Mouse (Mus musculus) skeletal muscle tissue, adult 2 months (tissue): Measurements from ENCODE around the gene Naa50.

Experiments used
- DNase-seq: peaks from one replicate; pipeline ENCODE4 v3.0.0-alpha.2; 2012; ENCODE audit warnings: low read depth, low spot score

Gene Naa50

DNA sequence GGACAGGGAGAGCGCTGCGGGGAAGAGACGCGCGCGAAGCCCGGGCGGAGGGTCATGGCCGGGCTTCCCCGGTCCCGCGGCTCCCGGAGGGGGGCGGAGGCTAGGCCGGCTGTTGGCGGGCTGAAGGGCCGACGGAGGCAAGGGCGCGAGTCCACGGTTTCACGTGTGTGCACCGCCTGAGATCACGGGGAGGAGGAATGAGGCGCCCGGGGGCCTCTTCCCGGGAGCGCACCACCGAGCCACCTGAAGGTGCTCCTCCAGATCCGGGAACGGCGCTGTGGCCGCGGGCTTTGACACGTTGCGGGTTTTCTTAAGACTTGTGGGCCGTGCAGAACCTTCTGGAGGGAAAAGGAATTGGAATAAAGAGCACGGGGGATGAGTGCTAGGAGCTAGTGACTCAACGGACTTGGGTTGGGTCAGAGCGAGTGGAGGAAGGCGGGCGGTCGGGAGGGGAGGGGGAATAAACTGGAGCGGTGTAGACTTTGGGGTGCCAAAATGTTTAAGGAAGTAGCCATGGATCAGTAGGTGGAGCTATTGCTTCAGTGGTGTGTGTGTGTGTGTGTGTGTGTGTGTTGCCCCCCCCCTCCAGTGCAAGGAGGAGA lies 657 bp downstream of the Naa50 start:
- peak; percentile 91 for DNase-seq

DNA sequence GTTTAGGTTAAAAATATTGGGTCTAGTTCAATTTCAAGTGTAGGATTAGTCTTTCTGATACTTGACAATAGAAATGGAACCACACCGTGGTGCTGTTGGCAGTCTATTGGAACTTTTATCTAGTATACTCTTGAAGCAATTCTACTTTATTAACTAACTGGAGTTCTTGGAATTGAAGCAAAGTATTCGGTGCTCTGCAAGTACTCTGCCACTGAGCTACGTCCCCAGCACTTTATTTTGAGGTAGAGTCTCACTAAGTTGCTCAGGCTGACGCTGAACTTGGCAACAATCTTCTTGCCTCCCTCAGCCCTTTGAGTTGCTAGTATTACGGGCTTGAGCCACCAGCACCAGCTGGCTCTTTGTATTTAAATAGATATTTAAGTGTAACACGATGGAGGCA lies 1.9 kb downstream of the Naa50 start:
- DNase-seq: peak; percentile 73

DNA sequence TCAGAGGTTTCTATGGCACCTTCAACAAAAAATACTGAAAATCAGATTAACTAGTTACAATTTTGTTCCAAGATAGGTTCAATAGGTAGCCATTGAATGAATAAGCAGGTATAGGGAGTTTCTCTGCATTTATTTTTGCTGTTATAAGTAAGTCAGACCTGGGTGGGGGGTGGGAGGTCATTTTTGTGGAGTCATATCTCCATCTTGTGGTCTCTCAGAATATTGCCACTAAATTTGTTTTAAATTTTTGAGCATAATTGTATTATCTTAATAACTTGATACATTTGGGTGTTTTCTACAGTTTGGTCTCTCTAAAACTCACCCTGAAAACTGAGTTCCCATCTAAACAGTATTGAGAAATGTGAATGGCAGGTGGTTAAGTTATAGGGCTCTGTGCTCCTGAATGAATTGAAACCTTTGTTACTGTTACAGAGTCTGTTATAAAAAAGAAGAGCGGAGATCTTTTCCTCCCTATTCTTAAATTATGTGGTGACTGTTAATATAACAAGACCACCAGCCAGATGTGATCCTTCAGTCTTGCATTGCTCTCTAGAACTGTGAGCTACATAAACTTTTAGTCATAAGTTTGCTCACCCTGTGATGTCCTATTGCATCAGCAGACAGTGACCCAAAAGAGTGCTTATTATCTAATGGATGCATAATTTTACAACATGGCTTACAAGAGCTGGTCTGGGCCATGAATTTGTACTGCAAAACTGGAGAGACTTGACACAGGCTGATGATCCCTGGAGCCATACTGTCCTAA lies 9.6 kb downstream of the Naa50 start:
- DNase-seq: no peak

DNA sequence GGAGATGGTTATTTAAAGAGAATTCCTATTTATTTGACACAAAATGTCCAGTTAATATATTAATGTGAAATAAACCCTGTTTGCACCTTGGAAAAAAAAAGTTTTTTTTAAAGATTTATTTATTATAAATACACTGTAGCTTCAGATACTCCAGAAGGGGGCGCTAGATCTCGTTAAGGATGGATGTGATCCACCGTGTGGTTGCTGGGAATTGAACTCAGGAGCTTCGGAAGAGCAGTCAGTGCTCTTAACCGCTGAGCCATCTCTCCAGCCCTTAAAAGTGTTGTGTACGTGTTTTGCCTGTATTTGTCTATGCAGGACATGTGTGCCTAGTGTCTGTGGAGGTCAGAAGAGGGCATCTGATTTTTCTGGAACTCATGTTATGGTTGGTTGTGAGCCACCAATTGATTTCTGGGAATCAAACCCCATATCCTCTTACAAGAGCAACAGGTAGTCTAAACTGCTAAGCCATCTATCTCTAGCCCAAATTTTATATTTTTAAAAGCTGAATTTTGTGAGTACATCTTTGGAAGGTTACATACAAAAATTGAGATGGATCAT lies 14.9 kb downstream of the Naa50 start:
- DNase-seq: no peak

DNA sequence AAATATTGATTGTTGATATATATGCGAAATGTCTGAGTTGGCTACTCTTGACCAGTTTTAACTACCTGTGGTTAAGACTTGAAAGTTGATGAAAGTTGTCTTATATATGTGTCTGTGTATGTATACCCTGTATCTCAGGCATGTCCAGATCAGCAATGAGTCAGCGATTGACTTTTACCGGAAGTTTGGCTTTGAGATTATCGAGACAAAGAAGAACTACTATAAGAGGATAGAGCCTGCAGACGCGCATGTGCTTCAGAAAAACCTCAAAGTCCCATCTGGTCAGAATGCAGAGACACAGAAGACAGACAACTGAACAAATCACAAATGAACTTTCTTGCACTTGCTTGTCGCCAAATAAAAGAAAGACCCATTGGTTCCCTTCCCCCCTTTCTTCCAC lies 19.7 kb downstream of the Naa50 start:
- no peak for DNase-seq

DNA sequence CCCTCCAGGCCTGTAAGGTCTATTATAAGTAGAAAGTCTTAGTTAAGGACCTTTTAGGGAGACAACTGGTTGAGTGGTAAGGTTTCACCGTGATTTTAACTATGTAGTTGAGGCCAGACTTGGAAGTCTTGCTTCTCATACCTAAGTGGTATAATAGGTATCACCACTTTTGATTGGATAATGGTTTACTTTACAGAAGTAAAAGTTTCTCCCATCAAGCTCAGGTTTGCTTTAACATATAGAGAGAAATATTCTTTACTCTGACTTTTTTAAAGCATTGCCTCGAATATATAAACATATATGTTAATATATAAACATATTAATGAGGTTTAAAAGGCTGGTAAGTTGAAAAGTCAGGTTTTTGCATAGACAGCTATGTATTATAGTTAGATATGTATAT lies 24.2 kb downstream of the Naa50 start:
- DNase-seq: no peak

DNA sequence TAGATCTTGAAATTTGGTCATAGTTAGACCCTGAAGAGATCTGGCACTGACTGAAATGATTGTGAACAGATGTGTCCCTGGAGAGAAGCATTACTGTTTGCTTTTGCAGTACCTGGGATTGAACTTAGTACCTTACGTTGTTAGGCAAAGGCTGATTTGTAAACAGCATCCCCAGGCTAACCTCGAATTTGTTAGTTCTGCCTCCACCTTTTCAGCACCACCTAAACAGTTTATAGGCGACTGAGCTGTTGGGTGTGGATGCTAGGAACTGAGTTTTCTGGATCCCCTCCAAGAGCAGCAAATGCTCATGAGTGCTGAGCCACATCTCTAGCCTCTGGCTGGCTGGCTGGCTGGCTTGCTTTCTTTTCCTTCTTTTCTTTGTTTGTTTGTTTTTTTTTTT lies 25.6 kb downstream of the Naa50 start:
- no peak for DNase-seq

DNA sequence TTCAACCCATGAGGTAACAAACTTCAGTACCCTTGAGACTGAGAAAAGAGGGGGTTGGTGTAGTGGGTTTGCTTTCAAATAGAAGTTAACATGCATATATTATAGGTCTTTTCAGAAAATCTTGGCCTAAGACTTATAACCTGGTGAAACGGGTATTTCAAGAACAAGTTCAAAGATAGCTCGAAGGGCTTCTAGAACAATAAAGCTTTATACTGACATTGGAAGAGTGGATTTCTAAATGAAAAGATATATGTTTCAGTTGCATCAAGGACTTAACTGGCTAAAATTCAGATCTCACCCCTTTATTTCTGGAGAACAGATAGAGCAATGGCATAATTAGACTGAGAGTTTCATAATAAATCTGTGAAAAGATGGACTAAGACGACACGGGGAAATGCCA lies 29.4 kb downstream of the Naa50 start:
- DNase-seq: no peak

DNA sequence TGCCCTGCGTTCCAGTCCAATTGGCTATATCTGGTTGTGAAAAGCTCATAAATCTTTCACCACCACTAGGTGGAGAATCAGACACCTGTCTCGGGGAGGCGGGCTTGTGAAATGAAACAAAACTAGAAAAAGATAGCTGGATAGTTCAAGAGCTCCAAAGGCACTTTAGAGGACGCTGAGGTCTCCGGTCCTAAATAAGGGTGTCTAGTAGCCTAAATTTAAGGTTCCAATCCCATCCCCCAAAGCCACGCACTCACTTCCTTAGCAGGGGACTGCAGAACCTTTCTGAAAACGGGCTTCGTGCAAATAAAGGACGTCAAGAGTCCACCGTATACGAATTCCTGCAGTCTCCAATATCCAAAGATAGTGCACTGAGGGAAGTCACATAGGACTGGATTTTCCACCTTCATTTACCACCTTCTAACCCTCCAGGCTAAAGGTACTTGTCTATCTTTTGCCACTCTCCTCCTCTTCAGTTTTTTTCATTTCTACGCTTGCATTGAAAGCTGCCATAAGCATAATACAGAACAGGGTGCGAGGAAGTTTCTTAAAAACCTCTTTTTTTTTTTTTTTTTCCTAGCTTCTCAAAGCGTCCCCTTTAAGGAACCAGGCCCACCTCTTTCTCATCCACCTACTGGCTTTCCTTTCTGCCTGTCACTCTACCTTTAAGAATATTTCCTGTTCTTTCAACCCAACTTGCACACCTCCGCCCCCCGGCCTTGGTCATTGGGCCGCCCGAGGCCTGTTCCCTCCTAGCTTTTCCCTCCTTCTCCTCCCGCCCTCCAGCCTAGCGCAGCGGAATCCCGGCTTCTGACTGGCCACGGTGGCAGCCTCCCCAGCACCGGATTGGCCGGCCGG lies 32.9 kb downstream of the Naa50 start:
- peak; percentile 97 for DNase-seq

DNA sequence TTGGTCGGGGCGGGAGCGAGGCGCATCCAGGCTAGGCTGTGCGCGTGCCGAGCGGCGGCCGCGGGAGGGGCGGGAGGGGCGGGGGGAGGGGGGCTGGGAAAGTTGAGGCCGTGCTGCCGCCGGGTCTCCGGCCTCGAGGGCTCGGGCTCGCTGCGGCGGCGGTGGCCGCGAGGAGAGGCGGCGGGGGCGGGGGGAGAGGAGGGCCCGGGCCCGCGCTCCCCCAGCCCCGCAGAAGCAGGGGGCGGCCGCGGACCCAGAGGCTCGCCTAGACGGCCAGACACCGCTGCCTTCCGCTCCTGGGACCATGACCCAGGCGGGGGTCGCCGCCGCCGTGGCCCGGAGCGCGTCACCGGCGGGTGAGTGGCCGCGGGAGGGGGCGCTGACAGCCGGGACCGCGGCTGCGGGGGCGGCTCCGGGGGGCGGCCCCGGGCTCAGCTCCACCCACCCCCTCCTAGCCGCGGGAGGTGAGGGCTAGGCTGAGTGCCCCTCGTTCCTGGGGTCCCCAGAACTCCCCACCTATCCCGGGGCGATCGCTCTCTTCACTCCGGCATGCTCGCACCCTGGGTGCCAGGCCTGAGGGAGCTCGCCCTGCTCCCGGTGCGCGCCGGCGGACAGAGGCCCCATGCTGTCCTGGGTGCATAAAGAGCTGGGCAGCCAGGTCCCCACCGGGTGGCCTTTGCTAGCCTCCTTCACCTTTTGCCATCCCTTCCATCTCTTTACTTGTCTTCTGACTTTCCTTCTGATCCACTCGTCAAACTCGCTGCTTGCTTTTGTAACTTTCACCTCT lies 33.7 kb downstream of the Naa50 start, which contains the start of gene Usf3:
Usf3 (plus strand) TSS at position 92 of the 787 bp plus-strand sequence.
- peak; percentile 34 for DNase-seq

DNA sequence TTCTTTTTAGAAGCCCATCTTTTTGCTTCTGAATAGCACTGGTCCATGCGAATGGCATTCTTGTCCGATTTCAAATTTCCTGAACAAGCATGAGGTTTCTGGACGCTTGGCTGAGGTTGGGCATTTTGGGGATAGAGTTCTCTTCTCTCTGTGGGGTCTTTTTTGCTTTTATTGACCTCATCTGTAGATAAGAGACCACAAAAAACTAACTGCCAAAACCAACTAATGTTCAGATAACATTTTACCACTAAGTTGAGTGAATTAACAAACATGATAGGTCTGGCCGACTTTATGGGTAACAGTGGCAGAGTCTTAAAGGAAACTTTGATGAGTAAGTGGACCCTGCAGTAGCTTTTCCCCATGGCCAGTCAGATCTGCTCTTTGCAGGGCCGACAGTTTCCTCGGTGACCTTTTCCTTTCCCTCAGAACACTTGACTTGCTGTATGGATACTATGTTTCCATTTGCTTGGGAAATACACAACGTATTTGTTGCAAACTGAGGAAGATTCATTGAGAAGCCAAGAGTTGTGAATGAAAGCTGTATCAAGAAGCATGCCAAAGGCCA lies 34.4 kb downstream of the Naa50 start:
- no peak for DNase-seq

DNA sequence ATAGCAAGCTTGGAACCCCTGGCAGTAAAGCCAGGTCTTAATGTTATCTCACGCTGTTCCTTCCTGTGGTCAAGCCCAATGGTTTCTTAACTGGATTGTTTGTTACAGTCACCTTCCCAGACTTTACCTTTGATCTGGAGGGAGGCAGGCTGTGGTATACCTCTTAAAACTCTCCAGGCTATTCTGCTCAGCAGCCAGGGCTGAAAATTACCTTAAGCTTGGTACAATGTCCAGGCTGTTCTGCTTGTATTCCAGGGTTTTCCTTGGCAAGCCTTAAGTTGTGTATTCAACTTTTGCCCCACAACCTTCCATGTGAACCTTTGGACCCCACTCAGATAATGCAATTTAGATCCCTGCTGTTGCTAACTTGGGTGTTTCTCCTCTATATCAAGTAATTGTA lies 35.4 kb downstream of the Naa50 start:
- DNase-seq: no peak

DNA sequence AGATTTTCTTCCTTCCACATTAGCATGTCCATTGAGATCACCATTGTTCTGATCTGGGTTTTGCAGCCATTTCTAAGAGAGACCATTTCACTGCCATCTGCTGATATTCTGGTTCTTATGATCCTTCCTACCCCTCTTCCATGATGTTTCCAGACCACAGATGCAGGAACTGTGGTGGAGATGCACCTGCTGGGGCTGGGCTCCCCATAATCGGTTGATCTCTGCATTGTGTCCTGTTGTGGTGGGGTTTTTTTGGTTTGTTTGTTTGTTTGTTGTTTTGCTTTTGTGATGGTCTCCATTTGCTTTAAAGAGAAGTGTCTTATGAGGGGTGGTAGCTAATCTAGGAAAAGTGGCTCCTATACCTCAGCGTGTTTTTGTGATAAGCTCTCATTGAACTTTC lies 36.9 kb downstream of the Naa50 start:
- no peak for DNase-seq

DNA sequence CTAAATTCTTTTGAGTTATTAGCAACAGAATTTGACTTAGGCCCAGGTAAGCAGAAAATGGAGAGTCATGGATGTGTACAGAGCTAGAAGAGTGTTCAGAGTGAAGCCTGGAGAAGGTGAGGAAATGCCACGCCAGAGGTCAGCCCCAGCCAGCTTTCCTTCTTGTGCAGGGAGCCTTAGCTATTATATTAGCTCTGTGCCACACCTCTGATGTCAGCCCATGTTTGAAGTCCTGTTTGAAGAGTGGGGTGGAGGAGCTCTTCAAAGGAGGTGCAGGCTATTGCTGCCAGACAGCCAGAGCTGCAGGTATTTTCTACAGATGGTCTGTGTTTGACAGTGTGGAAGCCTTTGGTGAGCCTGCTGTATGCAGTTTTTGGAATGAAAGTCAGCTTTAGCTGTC lies 38.9 kb downstream of the Naa50 start:
- no peak for DNase-seq

DNA sequence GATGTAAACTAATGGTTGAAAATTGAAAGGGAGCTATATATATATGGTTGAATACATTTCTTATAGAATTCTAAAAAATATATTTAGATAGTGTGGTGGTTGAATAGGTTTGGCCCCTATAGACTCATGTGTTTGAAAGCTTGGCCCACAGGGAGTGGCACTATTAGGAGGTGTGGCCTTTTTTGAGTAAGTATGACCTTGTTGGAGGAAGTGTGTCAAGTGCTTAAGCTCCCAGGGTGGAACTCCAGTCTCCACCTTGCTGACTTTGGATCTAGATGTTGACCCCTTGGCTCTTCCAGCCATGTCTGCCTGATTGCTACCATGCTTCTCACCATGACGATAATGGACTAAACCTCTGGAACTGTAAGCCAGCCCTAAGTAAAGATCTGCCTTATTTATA lies 43.0 kb downstream of the Naa50 start:
- DNase-seq: no peak

DNA sequence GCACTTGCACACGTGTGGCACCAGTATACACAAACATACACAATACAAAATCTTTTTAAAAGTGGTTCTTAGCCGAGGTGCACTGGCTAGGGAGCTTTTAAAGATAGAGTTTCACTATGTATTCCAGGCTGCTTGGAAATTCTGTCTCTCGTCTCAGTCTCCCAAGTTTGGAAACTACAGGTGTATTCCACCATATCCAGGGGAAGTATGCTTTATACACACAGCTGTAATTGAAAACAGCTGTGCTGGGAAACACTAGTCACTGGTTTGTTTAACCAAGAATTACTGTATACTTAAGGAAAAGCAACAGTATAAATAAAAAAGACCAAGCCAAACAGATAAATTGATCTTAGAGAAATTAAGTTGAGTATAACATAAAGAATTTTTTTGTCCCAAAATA lies 45.1 kb downstream of the Naa50 start:
- no peak for DNase-seq

DNA sequence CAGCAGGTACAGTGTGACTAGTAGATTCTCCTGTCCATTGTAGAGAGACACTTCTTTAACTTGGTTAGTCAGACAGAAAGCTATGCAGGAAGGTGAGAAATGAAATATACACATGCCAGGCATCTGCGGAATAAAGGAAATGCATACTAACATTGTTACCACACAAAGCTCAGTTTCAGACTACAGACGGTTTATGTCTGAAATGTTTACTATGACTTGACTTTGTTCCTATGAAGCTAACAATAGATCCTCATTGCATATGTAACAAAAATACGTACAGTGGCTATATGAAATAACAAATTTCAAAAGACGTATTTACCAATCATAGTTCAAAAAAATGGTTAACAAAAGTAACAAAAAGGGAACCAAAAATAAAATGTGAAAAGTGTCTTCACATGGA lies 47.5 kb downstream of the Naa50 start:
- no peak for DNase-seq

DNA sequence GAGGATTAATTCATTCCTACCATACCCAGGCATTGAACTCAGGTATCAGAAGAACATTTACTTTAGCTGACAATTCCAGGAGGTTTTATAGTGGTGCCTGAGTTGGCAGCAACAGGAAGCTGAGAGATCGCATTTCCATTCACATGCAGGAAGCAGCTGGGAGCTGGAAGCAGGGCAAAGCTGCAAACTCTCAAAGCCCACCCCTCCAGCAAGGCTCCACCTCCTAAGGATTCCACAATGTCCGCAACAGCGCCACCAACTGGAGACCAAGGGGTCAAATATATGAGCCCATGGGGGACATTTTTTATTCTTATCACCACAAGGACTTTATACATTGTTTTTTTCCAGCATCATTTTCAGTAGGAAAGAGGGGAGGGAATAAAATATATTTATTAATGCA lies 49.1 kb downstream of the Naa50 start:
- no peak for DNase-seq

DNA sequence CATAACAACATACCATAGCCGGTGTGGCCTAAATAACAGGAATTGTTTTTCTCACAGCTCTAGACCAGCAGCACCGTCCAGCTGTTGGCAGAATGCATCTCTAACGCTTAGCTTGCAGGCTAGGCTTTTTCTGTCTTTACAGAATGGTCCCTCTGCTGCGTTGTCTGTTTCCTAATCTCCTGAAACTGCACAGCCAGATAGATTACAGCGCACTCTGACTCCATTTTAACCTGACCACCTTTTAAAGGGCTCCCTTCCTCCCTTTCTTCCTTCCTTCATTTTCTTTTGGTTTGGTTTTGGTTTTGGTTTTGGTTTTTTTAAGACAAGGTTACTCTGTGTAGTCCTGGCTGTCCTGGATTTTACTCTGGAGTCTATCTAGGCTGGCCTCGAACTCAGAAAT lies 50.4 kb downstream of the Naa50 start:
- DNase-seq: no peak

DNA sequence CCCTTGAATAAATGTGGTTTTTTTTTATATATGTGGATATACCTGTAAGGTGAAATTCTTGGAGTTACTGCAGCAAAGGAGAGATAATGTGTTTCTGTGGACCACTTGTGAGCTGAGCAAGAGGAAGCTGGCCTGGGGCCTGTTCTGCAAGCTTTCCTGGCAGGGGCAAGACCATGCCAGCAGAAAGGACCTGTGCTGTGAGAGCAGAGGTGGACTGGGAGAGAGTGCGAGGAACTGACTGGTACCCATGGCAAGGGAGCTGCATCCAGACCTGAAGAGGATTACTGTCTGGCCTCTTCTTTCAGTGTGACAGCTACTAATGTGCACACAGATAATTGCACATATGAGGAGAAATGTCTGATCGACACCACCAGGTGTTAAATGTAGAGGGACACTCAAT lies 51.3 kb downstream of the Naa50 start:
- no peak for DNase-seq

DNA sequence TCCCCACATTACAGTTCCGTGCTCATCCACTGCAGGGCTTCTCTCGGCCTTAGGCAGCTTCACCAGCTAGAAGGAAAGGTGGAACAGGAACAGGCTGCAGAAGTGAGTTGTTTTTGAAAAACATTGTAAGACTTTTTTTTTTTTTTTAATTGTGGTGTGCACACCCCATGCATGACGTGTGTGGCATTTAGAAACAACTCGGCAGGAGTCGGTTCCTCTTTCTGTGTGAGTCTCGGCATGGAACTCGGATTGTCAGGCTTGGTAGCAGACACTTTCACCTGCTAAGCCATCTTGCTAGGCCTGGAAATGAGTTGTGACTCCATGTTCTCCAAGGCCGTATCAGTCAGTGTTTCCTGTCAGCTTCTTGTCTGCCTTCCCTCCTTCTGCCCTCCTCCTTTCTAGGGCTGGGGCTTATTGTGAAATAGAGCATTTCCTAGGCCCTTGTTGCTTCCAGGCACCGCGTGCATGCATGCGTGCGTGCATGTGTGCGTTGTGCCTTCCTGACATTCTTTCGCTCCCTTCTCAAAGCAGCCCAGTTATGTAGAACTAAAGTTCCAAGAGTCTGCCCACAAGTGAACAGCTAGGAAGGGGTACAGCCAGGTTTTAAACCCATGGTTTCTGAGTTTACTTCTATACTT lies 59.6 kb downstream of the Naa50 start:
- DNase-seq: no peak
